Mouse (Mus musculus) spleen, postnatal 4 days (tissue): Measurements from ENCODE around the gene Larp6.

ENCODE experiments used
- DNase-seq, 2 experiments: peaks; one replicate each; pipeline ENCODE4 v3.0.0; 2022; ENCODE audit warnings: low spot score in 2 of 2

The Larp6 gene

DNA sequence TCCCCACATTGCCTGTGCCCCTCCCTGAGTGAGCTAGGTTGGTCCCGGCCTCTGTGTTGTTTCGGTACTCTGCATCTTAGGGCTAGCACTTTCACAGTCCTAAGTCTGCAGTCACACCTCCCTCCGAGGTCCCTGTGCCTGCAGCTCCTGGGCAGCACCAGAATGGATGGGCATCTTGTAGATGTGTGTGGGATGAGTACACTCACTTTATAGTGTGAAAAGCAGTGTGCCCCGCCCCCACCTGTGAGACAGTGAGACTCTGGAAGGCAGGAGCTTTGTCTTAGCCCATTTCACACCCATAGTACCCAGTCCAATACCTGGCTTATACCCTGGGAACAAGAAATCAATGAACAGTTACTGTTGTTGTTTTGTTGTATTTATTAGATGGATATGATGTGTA is 2.5 kb downstream of the Larp6 start:
- no peak for DNase-seq

- DNase-seq: no peak
Observed at GRCm38 (mm10) chr9:60715828-60716227, 3.0 kb downstream of the Larp6 start.

- DNase-seq: no peak
Observed at GRCm38 (mm10) chr9:60718284-60718683, 5.5 kb downstream of the Larp6 start.

DNA sequence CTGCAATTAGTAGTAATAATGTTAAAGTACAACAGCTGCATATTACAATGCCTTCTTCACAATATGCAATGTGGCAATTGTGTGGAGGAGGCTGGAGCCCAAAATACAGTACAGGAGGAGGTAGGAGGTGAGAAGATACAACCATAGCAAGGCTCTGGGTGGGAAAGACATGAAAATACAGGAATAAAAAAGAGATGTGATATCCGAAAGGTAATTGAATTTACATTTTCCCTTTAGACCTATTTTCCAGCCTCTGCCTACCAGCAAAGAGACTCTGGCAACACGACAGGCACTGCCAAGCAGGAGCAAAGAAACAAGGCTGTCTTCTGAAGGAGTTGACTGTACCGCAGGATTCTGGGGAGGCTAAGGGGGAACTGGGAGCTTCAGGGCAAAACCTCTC is 6.9 kb downstream of the Larp6 start:
- no peak for DNase-seq

GRCm38 (mm10) chr9:60724968-60725367 is 12.2 kb downstream of the Larp6 start:
- DNase-seq: no peak

DNA sequence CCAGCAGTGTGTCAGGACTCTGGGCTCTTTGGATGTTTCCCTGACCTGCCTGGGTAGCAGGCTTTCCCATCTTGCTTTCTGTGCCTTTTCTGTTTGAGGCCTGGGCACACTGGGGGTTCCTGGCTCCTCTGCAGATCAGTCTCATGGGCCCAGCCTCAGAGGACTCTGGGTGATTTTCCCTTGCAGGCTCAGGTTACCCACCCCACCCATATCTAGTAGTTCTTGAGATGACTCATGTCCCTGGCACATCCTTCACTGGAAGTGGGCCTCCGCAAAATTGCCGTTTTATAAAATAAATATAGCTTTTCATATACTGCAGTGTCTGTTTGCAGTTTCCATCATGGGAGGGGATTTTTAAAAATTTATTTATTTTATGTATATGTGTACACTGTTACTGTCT is 21.5 kb downstream of the Larp6 start:
- no peak for DNase-seq

- DNase-seq: no peak
Observed at GRCm38 (mm10) chr9:60739126-60739525, 26.3 kb downstream of the Larp6 start.

- no peak for DNase-seq
Observed at GRCm38 (mm10) chr9:60741436-60741835, 28.6 kb downstream of the Larp6 start.

- no peak for DNase-seq
Observed at GRCm38 (mm10) chr9:60742516-60742915, 29.7 kb downstream of the Larp6 start.

DNA sequence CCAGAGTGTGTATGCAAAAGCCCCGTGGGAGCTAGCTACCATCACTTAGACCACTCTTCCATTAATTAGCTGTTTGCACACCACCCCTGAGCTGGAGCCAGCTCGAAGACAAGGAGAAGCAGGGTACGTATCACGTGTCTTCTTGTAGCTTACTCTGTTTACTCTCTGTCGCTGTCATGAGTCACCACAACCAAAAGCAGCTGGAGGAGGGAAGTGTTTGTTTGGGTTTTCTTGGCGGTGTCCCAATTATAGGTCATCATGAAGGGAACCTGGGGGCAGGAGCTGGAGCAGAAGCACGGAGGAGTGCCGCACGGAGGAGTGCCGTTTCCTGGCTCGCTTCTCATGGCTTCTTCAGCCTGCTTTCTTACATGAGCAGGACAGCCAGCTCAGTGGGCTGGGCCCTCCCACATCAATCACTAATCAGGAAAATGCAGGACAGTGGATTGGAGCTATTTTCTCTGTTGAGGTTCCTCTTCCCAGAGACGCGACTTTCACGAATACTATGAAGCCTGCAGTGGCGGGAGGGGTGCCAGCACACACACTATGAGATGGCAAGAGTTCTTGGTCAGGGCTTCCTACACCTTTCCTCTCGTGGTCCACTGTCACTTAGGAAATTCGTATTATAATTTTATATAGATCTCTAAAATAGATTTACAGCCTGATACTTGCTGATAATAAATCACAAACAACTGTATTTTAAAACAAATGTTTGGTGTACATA is 30.6 kb downstream of the Larp6 start:
- DNase-seq: no peak

GRCm38 (mm10) chr9:60744171-60744969 is 31.6 kb downstream of the Larp6 start:
- peak in 1 of 2 experiments; percentile 18 for DNase-seq

DNA sequence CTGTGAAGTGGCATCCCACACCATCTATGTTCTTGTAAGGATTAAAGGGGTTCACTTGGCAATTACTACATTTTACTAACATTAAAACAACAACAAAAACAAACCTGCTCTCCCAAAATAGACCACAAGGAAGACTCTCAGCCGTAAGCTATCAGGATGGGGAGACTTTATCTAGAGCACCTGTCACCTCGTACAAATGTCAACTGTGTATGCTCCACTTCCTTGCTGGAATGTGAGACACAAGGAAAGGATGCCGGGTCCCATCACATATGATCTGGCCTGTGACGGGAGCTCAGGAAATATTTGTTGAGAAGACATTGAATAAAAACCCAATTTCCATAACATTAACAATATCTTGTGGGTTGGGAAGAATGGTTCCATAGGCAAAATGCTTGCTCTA is 32.2 kb downstream of the Larp6 start:
- no peak for DNase-seq

GRCm38 (mm10) chr9:60746561-60746960 is 33.8 kb downstream of the Larp6 start:
- no peak for DNase-seq

- no peak for DNase-seq
Observed at GRCm38 (mm10) chr9:60747672-60748071, 34.9 kb downstream of the Larp6 start.

GRCm38 (mm10) chr9:60748191-60748590 is 35.4 kb downstream of the Larp6 start:
- DNase-seq: no peak

DNA sequence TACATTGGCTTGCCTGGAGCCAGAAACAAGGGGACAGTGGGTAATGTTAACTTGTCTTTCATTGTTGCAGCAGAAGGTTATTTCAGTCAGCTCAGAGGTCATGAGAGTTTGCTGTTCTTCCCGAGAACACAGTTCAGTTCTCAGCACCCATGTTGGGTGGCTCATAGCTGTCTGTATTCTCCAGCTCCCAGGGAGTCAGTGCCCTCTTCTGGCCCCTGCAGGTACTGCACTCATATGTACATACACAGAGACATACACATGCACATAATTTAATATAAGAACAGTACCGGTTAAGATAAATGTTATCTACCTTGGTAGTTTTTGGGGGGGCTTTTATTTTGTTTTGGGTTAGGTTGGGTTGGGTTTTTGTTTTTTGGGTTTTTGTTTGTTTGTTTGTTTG is 36.3 kb downstream of the Larp6 start:
- no peak for DNase-seq

GRCm38 (mm10) chr9:60751098-60751497 is 38.3 kb downstream of the Larp6 start:
- DNase-seq: no peak

DNA sequence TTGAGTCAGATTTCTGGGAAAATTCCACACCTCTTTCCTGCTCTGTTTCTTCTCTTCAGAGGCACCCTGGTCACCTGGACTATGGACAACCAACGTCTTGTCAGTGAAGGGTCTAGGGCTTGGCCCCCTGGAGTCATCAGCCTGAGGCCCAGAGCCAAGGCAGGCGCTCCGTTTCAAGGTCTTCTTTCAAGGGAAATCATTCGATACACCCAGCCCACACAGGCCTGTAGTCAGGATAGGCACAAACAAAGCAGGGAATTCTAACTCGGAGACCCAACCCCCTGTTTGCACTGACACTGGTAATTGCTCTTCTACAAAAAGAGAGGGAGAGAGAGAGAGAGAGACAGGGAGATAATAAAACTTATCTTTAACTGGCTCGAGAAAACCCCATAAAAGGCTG is 39.2 kb downstream of the Larp6 start:
- DNase-seq: no peak

- DNase-seq: no peak
Observed at GRCm38 (mm10) chr9:60752636-60753035, 39.8 kb downstream of the Larp6 start.

GRCm38 (mm10) chr9:60756258-60756657 is 43.5 kb downstream of the Larp6 start:
- DNase-seq: peak; percentile 50 to 79

GRCm38 (mm10) chr9:60756866-60757740 is 44.3 kb downstream of the Larp6 start:
- no peak for DNase-seq

DNA sequence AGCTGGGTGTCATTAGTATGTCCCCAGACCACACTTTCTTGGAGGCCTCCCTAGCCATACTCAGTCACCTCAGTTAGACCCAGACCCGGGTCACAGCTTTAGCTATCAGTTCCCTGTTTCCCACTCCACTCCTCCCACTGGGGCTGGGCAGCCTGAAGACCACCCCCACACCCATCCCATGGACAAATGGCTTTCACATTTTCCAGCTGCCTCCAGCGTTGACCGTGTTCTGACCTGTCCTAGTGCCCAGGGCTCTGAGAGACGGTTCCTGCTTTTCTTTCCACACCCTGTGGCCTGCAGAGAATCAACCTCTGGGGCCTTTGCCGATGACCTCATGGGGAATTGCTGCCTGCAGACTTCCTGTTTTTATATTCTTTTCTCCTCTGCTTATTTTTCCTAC is 45.0 kb downstream of the Larp6 start:
- no peak for DNase-seq
